Mouse (Mus musculus) myocyte (in vitro differentiated cells): Measurements from ENCODE around the gene Retnlg. TPM values are rescaled to one million over a fixed set of nuclear protein-coding genes. Genes with fewer than 3 reads are reported as not detected.

Experiments
- H3K27me3 ChIP-seq: one replicate; pipeline ENCODE4 v1.6.1; 2011; ENCODE audit not compliant: control insufficient read depth, insufficient read depth, insufficient read length
- H3K36me3 ChIP-seq: one replicate; pipeline ENCODE4 v1.6.1; 2011; ENCODE audit not compliant: control insufficient read depth, insufficient read depth
- H3K4me2 ChIP-seq: one replicate; pipeline ENCODE4 v1.6.1; 2011; ENCODE audit warnings: low read depth, control low read depth
- H3K4me3 ChIP-seq: one replicate; pipeline ENCODE4 v1.5.1; 2011; ENCODE audit warnings: mild to moderate bottlenecking, control low read depth, moderate library complexity
- H3K79me2 ChIP-seq: one replicate; pipeline ENCODE4 v1.6.1; 2011; ENCODE audit not compliant: control insufficient read depth, insufficient read depth
- H3ac ChIP-seq: one replicate; pipeline ENCODE4 v1.6.1; 2011; ENCODE audit not compliant: control insufficient read depth, insufficient read length
- CEBPB ChIP-seq: IDR thresholded peaks from 2 replicates; pipeline ENCODE4 v1.6.1; 2011; ENCODE audit warnings: mild to moderate bottlenecking, moderate library complexity; ENCODE audit not compliant: poor library complexity, insufficient read depth, severe bottlenecking
- E2F4 ChIP-seq: IDR thresholded peaks from one replicate; pipeline ENCODE4 v1.6.1; 2011; ENCODE audit warnings: mild to moderate bottlenecking, control low read depth, moderate library complexity; ENCODE audit not compliant: insufficient read depth
- MAX ChIP-seq: IDR thresholded peaks from one replicate; pipeline ENCODE4 v1.6.1; 2011; ENCODE audit warnings: low read depth, mild to moderate bottlenecking, control low read depth
- MYOD1 ChIP-seq, 3 experiments: IDR thresholded peaks; one replicate each; pipeline ENCODE4 v1.6.1; 2011; ENCODE audit warnings: control low read depth in 2 of 3, low read depth in 2 of 3, mild to moderate bottlenecking in 2 of 3, moderate library complexity in 1 of 3; ENCODE audit not compliant: insufficient read length in 2 of 3, control insufficient read depth in 1 of 3
- MYOG ChIP-seq, 3 experiments: IDR thresholded peaks; one replicate each; pipeline ENCODE4 v1.6.1; 2011; ENCODE audit warnings: control low read depth in 2 of 3, low read depth in 2 of 3, mild to moderate bottlenecking in 2 of 3; ENCODE audit not compliant: insufficient read length in 2 of 3, control insufficient read depth in 1 of 3, insufficient read depth in 1 of 3
- POLR2A ChIP-seq: IDR thresholded peaks from one replicate; pipeline ENCODE4 v1.6.1; 2011; ENCODE audit warnings: low read depth, mild to moderate bottlenecking, control low read depth, moderate library complexity; ENCODE audit not compliant: insufficient read length
- POLR2AphosphoS2 ChIP-seq: IDR thresholded peaks from one replicate; pipeline ENCODE4 v1.6.1; 2011; ENCODE audit warnings: low read depth, control low read depth; ENCODE audit not compliant: insufficient read length
- REST ChIP-seq: IDR thresholded peaks from one replicate; pipeline ENCODE4 v1.6.1; 2011; ENCODE audit warnings: mild to moderate bottlenecking, control low read depth, moderate library complexity; ENCODE audit not compliant: insufficient read depth, insufficient read length
- SRF ChIP-seq: IDR thresholded peaks from one replicate; pipeline ENCODE4 v1.6.1; 2011; ENCODE audit warnings: low read depth; ENCODE audit not compliant: control insufficient read depth, insufficient read length
- TCF12 ChIP-seq: IDR thresholded peaks from one replicate; pipeline ENCODE4 v1.6.1; 2011; ENCODE audit warnings: mild to moderate bottlenecking, control low read depth; ENCODE audit not compliant: poor library complexity, insufficient read depth, severe bottlenecking
- TCF3 ChIP-seq: IDR thresholded peaks from one replicate; pipeline ENCODE4 v1.6.1; 2011; ENCODE audit warnings: low read depth, control low read depth; ENCODE audit not compliant: insufficient read length
- USF1 ChIP-seq: IDR thresholded peaks from one replicate; pipeline ENCODE4 v1.6.1; 2011; ENCODE audit warnings: low read depth, mild to moderate bottlenecking, control low read depth, moderate library complexity
- polyA plus RNA-seq: library from polyadenylated mRNA; unstranded; fragments of >200 nt; fragmentation: generic; extraction: Trizol; gene quantifications from one replicate; pipeline ENCODE4 v1.2.1, GENCODE M21; 2012; ENCODE audit warnings: missing spikeins

Gene Retnlg
- polyA plus RNA-seq, 1 experiment: not detected

DNA sequence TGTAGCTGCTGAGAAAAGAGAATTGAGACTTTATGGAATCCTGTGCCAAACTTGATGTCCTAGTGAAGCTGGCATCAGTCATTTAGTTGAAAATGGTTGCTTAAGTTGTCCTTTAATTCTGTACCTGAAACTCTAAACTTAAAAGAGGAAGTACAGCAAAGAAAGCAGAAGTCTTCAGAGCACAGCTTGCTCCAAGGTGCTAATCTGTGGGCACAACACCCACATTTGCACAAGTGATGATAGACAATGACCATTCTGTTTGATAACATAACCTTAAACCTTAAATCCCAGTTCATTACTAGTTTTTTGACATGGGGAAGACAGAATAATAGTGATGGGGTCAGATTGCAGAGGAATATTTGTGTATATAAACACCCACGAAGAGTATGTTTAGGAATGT lies 3.8 kb upstream of the Retnlg start:
- TF ChIP-seq USF1 (no peak), REST (no peak), SRF (no peak), TCF12 (no peak), MYOG (IDR thresholded peaks at IDR 0.05; ENCODE audit: control insufficient read depth in 1 of 3, insufficient read depth in 1 of 3, insufficient read length in 2 of 3, low read depth in 2 of 3) (no peak), MAX (no peak), POLR2AphosphoS2 (no peak), TCF3 (no peak)
- no peak overlapping the region for H3ac ChIP-seq
- H3K36me3 ChIP-seq: no peaks in the 10 kb centered on the region
- H3K4me3 ChIP-seq: no peak overlapping the region
- no peak overlapping the region for H3K4me2 ChIP-seq
- no peaks in the 10 kb centered on the region for H3K79me2 ChIP-seq
- no peaks in the 10 kb centered on the region for H3K27me3 ChIP-seq

DNA sequence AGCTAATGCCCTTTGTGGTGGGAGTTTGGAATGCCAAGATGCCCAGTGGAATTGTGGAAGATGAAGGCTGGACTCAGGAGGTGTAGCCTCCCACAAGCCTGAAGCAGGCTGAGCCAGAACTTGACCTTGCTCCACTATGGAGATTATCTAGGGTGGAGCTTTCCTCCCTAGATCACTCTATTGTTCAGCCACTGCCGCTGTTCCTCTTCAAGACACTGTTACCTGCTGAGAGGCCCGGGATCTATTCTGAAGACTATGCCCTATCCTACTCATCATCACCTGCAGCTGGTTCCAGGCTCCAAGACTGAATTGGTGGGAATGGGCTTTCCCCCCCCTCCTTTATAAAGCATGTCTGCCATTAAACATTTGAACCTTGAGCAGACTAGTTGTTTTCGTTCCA lies 2.8 kb upstream of the Retnlg start:
- H3K4me3 ChIP-seq: no peak overlapping the region
- H3K27me3 ChIP-seq: no peaks in the 10 kb centered on the region
- TF ChIP-seq TCF3 (no peak), MAX (no peak), MYOG (IDR thresholded peaks at IDR 0.05; ENCODE audit: control insufficient read depth in 1 of 3, insufficient read depth in 1 of 3, insufficient read length in 2 of 3, low read depth in 2 of 3) (no peak), POLR2A (no peak), SRF (no peak), USF1 (no peak), CEBPB (no peak), REST (no peak), TCF12 (no peak), POLR2AphosphoS2 (no peak), E2F4 (no peak), MYOD1 (IDR thresholded peaks at IDR 0.05; ENCODE audit: control insufficient read depth in 1 of 3, insufficient read length in 2 of 3, low read depth in 2 of 3) (no peak)
- no peaks in the 10 kb centered on the region for H3K36me3 ChIP-seq
- no peaks in the 10 kb centered on the region for H3K79me2 ChIP-seq
- no peak overlapping the region for H3K4me2 ChIP-seq
- no peak overlapping the region for H3ac ChIP-seq

DNA sequence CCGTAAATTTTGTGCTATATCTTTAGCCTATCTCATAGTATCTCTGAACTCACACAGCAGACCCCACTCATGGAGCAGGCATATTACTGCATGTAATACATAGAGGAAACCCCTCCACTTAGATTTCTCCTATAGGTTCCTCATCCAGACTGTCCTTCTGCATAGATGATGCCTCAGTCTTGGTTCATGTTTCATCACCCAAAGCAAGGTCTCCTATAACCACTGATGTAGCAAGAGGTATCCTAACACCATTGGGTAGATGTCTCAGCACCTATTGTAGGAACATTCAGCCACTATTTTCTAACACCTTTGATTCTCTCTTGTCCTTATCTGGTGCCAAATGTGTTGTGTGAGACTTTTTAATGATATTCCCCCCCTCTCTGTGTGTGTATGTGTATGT lies 667 bp upstream of the Retnlg start:
- no peak overlapping the region for H3ac ChIP-seq
- no peaks in the 10 kb centered on the region for H3K79me2 ChIP-seq
- no peak overlapping the region for H3K4me3 ChIP-seq
- no peaks in the 10 kb centered on the region for H3K36me3 ChIP-seq
- no peak for TF ChIP-seq SRF
- no peak for TF ChIP-seq POLR2A
- no peak for TF ChIP-seq POLR2AphosphoS2
- TF ChIP-seq E2F4: no peak
- no peak for TF ChIP-seq TCF12
- TF ChIP-seq REST: no peak
- TF ChIP-seq USF1: no peak
- TF ChIP-seq MYOG (IDR thresholded peaks at IDR 0.05; ENCODE audit: control insufficient read depth in 1 of 3, insufficient read depth in 1 of 3, insufficient read length in 2 of 3, low read depth in 2 of 3): no peak
- no peak for TF ChIP-seq TCF3
- no peak for TF ChIP-seq MYOD1 (IDR thresholded peaks at IDR 0.05; ENCODE audit: control insufficient read depth in 1 of 3, insufficient read length in 2 of 3, low read depth in 2 of 3)
- TF ChIP-seq MAX: no peak
- TF ChIP-seq CEBPB: no peak
- no peaks in the 10 kb centered on the region for H3K27me3 ChIP-seq
- H3K4me2 ChIP-seq: no peak overlapping the region

DNA sequence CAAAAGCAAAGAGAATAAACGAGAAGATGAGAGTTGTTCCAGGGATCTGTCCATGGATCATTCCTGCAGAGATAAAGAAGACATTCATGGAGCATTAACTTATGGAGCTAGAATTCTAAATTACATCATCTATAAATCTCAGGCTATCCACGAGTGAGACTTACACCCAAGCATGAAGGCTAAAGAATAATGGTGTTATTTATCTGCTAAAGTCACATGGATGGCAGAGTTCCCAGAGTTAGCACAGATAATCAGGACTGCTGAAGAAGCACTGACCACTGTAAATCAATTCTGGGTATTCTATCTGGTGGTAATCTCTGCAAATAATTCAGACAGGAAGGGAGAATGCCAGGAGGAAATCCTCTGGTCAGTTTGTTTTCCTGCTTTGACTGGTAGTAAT lies 18.3 kb downstream of the Retnlg start:
- H3K36me3 ChIP-seq: no peaks in the 10 kb centered on the region
- H3K79me2 ChIP-seq: no peaks in the 10 kb centered on the region
- no peak overlapping the region for H3K4me2 ChIP-seq
- H3K4me3 ChIP-seq: no peak overlapping the region
- TF ChIP-seq MYOD1 (IDR thresholded peaks at IDR 0.05; ENCODE audit: control insufficient read depth in 1 of 3, insufficient read length in 2 of 3, low read depth in 2 of 3): no peak
- TF ChIP-seq POLR2A: no peak
- no peak for TF ChIP-seq MYOG (IDR thresholded peaks at IDR 0.05; ENCODE audit: control insufficient read depth in 1 of 3, insufficient read depth in 1 of 3, insufficient read length in 2 of 3, low read depth in 2 of 3)
- no peak for TF ChIP-seq POLR2AphosphoS2
- no peak for TF ChIP-seq CEBPB
- no peak for TF ChIP-seq MAX
- TF ChIP-seq REST: no peak
- H3ac ChIP-seq: no peak overlapping the region
- no peaks in the 10 kb centered on the region for H3K27me3 ChIP-seq

DNA sequence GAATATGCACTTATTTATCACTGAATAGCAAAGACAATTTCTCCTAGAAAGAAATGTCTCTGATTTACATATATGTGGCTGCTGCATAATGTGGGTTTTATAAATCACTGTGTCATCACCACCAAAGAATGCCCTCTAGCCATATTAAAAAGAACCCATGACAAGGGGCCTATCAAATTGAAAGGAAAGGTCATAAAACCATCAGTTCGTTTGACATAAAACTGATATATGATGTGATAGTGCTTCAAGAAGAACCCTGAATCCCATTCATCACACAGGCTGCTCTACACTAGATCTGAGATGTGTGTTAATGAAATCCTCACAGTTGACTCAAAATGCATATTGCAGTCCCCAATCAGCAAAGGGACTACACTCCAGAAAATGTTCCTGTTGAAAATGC lies 27.4 kb downstream of the Retnlg start:
- Histone ChIP-seq H3K79me2 (no peaks in the 10 kb centered on the region), H3ac (no peak overlapping the region), H3K27me3 (no peaks in the 10 kb centered on the region), H3K4me3 (no peak overlapping the region), H3K36me3 (no peaks in the 10 kb centered on the region), H3K4me2 (no peak overlapping the region)
- no peak for TF ChIP-seq TCF12
